Mouse (Mus musculus): Measurements from ENCODE around the gene Gtf2ird2. TPM values are rescaled to one million over a fixed set of nuclear protein-coding genes. Genes with fewer than 3 reads are reported as not detected.

Gene Gtf2ird2
- total RNA-seq, 2 experiments from 2014 or later = 15.4 to 17.6 TPM

DNA sequence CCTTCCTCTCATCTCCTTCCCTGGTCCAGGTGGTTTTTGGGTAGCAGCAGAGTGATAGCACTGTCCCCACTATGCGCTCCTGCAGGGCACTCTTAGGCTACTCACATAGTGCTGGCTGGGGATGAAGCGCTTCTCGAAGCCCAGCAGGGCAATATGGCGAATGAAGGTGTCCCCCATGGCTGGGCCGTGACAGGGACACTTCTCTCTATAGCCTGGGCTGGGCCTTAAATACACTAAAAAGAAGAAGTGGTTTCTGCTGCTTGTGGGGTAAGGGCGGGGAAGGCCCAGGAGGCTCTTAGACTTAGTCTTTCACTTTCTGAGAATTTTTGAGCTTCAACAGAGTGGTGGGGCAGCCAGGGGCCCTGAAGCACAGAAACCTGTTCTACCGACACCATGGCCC, 45.6 kb downstream of the Gtf2ird2 start, which contains the start of gene Ncf1:
Ncf1 (minus strand) TSS at position 235 of the 400 bp plus-strand sequence.
- no peak for DNase-seq (ENCODE audit: low spot score in 2 of 2)
- TF ChIP-seq CTCF (conservative IDR thresholded peaks at IDR 0.05) = no peak
- no peak within 1 kb of the TSS for H3K4me3 ChIP-seq
- no peak within 1 kb of the TSS for H3K27ac ChIP-seq

DNA sequence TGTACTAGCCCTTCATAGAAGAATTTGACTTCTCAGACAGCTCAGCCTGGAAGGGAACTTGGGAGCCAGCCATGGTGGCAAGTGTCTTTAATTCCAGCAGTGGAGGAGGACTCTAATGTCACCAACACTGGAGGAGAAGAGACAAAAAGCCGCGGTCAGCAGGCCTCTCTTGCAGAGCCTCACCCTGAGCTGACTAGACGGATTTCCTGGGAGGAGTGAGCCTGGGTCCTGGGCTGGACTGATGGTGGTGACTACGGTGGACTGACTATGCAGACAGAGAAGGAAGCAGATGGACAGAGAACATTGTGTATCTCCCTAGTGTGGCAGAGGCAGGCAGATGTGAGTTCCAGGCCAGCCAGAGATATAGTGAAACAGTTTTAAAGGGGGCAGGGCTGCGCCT, 47.6 kb downstream of the Gtf2ird2 start:
- peak overlapping the region; percentile 43; the same call in 1 of the 2 replicates for H3K27ac ChIP-seq
- no peak for TF ChIP-seq CTCF (conservative IDR thresholded peaks at IDR 0.05)
- DNase-seq (ENCODE audit: low spot score in 2 of 2) = no peak

DNA sequence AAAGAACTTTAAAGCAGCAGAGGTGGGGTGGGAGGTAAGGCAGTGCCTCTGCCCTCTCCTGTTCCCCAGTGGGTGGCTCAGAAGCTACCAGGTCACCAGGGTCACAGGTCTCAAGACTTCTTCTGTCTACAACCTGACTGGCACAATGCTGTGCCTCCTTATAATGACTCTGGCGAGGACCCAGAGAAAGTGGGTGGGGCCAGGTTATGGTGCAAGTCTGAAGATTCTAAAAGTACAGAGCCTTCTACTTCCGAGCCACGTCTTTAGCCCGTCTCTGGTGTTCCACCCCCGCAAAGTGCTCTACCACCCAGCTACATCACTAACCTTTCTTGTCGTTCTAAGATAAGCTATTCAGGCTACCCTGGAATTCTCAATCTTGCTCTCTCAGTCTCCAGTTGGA, 48.3 kb downstream of the Gtf2ird2 start:
- peak overlapping the region; percentile 43; the same call in 1 of the 2 replicates for H3K27ac ChIP-seq
- H3K4me3 ChIP-seq = no peak overlapping the region
- no peak for TF ChIP-seq CTCF (conservative IDR thresholded peaks at IDR 0.05)
- no peak for DNase-seq (ENCODE audit: low spot score in 2 of 2)

More for the DNA sequence above, 47.6 kb downstream of the Gtf2ird2 start:
- no peak overlapping the region for H3K4me3 ChIP-seq

DNA sequence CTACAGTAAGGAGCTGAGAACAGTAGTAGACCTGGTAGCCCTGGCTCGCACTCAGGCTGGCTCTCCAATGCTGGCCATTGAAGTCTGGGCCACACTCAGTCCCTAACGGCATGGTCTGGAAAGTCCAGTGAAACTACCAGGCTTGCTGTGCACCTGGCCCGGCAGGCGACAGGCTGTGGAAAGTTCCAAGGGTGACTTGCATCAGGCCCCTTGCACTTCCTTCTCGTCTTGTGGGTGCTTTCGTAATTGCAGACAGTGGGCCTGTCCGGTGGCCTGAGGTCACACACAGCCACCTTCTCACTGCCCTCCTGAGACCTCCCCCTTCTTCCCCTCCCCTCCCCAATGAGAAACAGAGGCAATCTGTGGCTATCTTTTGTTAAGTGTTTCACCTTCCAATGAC, 48.7 kb downstream of the Gtf2ird2 start:
- no peak for DNase-seq (ENCODE audit: low spot score in 2 of 2)
- Histone ChIP-seq H3K4me3 (no peak overlapping the region), H3K27ac (peak overlapping the region; percentile 37; the same call in 1 of the 2 replicates)
- no peak for TF ChIP-seq CTCF (conservative IDR thresholded peaks at IDR 0.05)

DNA sequence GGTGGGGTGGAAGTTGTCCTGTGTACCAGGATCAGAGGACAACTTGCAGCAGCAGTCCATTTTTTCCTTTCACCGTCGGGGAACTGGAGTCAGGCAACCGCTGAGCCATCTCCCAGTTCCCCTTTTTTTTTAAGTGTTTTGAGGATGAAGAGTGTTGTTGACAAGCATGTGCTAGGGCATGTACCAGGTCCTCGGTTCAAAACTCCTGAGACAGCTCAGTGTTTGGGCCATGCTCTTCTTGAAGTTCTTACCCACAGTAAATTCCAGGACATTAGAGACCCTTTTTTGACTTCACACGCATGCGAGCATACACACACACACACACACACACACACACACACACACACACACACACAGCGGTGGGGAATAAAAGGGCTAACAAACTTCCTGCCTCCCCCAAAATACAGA, 49.4 kb downstream of the Gtf2ird2 start:
- H3K4me3 ChIP-seq = no peak overlapping the region
- no peak for TF ChIP-seq CTCF (conservative IDR thresholded peaks at IDR 0.05)
- DNase-seq (ENCODE audit: low spot score in 2 of 2) = no peak
- H3K27ac ChIP-seq = no peak overlapping the region

DNA sequence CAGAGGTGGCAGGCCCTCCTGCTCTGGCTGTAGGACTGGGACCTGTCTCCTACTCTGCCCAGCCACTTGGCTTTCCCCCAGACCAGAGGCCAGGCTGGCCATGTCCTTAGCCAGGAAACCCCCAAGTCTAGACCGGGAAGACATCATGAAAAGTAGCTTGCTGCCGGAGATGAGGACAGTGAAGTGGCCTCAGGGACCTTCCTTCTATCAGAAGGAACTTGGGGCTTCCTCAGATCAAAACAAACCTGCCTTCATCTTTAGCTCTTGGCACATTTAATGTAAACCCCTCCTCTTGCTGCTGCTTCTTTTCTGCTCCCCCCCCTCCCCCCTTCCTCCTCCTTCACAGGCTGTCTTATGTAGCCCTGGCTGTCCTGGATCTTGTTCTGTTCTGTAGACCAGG, 50.4 kb downstream of the Gtf2ird2 start:
- no peak for DNase-seq (ENCODE audit: low spot score in 2 of 2)

DNA sequence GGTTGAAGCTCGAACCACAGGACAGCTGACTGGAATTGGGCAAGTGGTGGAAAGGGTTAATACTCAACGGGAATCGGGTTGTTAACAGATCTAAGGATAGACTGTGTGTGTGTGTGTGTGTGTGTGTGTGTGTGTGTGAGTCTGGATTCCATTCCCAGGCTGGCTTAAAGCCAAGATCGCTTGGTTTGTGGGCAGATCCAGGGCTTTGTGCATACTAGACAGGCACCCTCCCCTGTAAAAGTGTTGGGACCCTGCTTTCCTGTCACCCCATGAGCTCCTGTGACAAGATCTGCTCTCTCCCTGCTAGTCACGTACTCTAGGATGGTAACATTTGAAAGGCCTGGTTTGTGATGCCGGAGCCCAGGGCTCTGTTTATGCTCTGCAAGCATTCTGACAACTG, 51.3 kb downstream of the Gtf2ird2 start:
- peak in 1 of 2 experiments; percentile 59 for DNase-seq (ENCODE audit: low spot score in 2 of 2)
- H3K4me3 ChIP-seq = no peak overlapping the region
- TF ChIP-seq CTCF (conservative IDR thresholded peaks at IDR 0.05) = no peak
- H3K27ac ChIP-seq = peak overlapping the region; percentile 54

More for the DNA sequence above, 50.4 kb downstream of the Gtf2ird2 start:
- no peak for TF ChIP-seq CTCF (conservative IDR thresholded peaks at IDR 0.05)
- H3K4me3 ChIP-seq = no peak overlapping the region
- H3K27ac ChIP-seq = no peak overlapping the region

DNA sequence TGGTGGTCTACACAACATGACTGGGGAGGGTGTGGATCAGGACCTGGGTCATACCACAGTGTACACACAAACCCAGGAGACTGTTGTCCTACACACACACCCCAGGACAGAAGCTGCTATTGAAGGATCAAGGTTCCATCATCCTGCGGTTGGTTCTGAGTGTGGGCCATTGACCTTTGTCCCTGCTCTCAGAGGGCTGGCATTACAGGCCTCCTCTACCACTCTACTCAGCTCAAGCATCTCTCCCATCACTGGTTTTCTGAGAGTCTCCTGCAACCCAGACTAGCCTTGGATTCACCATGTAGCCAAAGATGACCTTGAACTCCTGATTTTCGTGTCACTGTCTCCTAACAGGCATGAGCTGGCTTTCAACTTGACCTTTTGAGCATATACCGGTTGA, 52.4 kb downstream of the Gtf2ird2 start:
- TF ChIP-seq CTCF (conservative IDR thresholded peaks at IDR 0.05) = no peak
- no peak for DNase-seq (ENCODE audit: low spot score in 2 of 2)
- H3K27ac ChIP-seq = no peak overlapping the region
- H3K4me3 ChIP-seq = no peak overlapping the region

DNA sequence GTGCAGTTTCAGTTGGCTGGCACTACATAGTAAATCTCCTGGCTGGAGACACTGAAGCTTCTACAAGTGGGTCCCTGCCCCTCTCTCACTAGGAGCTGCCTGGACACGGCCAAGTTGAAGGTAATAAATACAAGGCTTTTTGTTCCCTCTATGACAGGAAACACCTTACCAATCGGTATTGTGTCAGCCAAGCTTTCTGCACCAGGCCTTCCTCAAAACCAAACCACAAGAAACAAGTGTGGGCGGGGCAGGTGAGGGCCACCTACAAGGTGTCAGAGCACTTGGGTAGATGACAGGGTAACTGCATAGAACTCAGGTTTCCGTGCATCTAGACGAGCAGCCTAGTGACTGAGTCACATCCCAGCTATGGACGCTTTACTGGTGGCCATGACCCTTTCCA, 53.0 kb downstream of the Gtf2ird2 start:
- Histone ChIP-seq H3K27ac (no peak overlapping the region), H3K4me3 (no peak overlapping the region)
- no peak for TF ChIP-seq CTCF (conservative IDR thresholded peaks at IDR 0.05)
- no peak for DNase-seq (ENCODE audit: low spot score in 2 of 2)

DNA sequence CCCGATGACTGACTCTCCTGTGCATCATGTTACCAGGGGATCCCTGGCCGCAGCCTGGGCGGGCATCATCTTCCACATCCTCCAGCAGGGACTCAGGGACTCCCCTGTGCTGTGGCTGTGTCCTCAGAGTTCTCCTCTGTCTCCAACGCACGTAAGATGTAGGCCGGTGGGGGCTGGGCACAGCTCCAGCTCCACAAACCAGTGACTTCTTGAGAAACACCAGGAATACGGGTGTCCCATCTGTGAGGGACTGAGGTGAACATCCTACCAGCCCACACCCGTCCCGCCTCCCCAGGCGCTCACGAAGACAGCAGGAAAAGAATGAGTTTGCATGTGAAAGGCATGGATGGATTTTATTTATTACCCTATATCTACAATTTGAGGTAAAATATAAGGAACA, 53.7 kb downstream of the Gtf2ird2 start:
- peak overlapping the region; percentile 2; the same call in 1 of the 2 replicates for H3K27ac ChIP-seq
- DNase-seq (ENCODE audit: low spot score in 2 of 2) = no peak
- no peak overlapping the region for H3K4me3 ChIP-seq
- TF ChIP-seq CTCF (conservative IDR thresholded peaks at IDR 0.05) = no peak

DNA sequence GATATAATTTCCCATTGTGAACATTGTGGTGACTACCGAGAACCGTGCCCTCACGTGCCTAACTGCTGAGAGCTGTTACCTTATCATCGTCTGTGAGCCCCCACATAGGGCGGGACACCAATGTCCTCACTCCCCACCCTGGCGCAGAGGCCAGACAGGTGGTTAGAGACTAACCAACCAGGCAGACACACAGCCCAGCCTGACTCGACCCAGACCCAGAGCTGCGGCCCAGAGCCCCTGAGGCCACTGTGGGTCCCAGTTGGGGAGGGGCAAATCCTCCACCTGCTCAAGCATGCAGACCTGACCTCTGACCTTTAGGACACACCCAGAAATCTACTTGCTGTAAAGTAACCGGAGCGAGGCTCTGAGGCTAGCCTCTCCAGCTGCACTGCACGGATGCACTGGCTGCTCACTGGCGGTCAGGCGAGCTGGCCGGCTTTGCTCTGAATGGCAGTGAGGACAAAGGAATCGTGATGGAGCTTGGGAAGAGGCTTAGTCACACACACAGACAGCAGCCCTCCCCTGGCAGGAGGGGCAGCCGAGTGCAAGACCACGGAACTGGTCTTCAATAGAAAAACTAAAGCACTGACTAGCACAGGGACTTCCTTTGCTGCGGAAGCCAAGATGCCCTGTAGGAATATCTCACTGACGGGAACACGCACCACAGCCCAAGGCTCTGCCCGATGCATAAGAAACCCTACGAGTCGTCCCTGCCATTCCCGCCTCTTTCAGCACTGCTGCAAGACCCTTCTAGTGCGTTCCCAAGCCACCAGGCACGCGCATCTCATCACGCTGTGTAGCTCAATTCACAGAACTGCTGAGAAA, 54.3 kb downstream of the Gtf2ird2 start:
- no peak for DNase-seq (ENCODE audit: low spot score in 2 of 2)
- H3K4me3 ChIP-seq = no peak overlapping the region
- H3K27ac ChIP-seq = peak overlapping the region; percentile 71
- TF ChIP-seq CTCF (conservative IDR thresholded peaks at IDR 0.05) = no peak

DNA sequence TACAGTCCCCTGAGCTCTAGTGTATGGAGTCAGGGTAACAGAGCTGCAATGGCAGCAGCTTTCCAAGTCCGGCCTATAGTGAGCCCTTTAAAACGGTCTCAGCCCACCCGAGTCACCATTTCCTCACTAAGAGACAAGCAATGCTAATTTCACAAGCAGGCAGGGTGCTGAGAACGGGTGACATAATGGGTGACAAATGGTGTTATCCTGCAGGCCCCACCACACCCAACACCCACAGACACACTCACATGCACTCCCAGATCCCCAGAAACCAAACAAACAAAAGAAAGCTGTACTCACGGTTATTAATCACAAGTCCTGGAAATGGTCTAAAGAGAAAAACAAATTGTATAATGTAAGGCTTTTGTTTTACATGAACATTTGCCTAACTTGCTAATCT, 58.0 kb downstream of the Gtf2ird2 start:
- peak; percentile 60 to 70 for DNase-seq (ENCODE audit: low spot score in 2 of 2)
- Histone ChIP-seq H3K27ac (peak overlapping the region; percentile 80), H3K4me3 (no peak overlapping the region)
- no peak for TF ChIP-seq CTCF (conservative IDR thresholded peaks at IDR 0.05)

DNA sequence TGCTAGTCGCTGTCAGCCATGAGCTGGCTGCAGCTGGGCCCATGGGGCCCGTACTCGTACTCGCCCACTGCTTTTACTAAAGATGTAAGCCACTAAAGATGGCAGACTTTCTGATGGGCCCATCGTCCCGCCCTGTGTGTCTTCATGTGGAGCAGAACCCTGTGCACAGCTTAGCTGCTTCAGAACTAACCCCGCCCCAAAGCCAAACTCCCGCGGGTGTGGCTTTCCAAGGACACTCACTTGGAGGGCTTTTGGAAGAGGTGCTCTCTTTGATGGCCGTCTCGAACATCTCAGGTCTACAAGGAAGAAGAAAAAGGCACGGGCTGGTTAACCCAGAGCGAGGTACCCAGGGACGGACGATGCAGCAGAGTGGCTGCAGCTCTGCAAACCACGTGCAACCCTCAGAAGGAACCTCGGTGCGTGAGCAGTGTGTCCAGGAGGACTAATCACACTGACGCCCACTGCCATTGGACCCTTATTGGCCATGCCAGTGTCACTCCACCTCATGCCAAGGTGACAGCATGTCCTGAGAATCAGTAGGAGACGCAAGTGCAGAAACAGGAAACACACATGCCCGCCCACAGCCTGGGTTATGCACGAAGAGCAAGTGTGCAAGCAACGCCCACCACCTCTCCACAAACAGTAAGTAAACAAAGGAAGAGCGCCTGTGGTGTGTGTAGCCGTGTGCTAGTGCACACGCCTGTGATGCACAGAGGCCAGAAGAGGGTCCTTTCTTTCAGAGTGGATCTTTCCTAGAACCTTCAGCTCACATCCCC, 60.0 kb downstream of the Gtf2ird2 start:
- no peak for TF ChIP-seq CTCF (conservative IDR thresholded peaks at IDR 0.05)
- no peak for DNase-seq (ENCODE audit: low spot score in 2 of 2)
- peak overlapping the region; percentile 48; the same call in 1 of the 2 replicates for H3K27ac ChIP-seq

More for the DNA sequence above, 60.0 kb downstream of the Gtf2ird2 start:
- no peak overlapping the region for H3K4me3 ChIP-seq
